Mouse (Mus musculus) limb, embryonic 15.5 days (tissue): Measurements from ENCODE around the gene Paox. TPM values are rescaled to one million over a fixed set of nuclear protein-coding genes. Genes with fewer than 3 reads are reported as not detected.

Source experiments
- ATAC-seq: fragments of 200-750 bp; cut with Nextera tagmentation; 2 replicates; pipeline ENCODE4 v1.8.0; 2017; ENCODE audit warnings: low read depth, moderate TSS enrichment; ENCODE audit not compliant: insufficient number of reproducible peaks, low FRiP score, low TSS enrichment
- H3K27ac ChIP-seq: fragments of 300-500 bp; sonication (generic); 2 replicates; pipeline ENCODE4 v1.5.1; 2015; ENCODE audit warnings: moderate library complexity, mild to moderate bottlenecking, inconsistent platforms
- H3K27me3 ChIP-seq: fragments of 300-500 bp; sonication (generic); 2 replicates; pipeline ENCODE4 v1.6.1; 2015; ENCODE audit warnings: inconsistent platforms
- H3K36me3 ChIP-seq: fragments of 300-500 bp; sonication (generic); 2 replicates; pipeline ENCODE4 v1.6.1; 2015; ENCODE audit warnings: inconsistent platforms
- H3K4me1 ChIP-seq: fragments of 300-500 bp; sonication (generic); 2 replicates; pipeline ENCODE4 v1.6.1; 2015; ENCODE audit warnings: inconsistent platforms
- H3K4me2 ChIP-seq: fragments of 300-500 bp; sonication (generic); 2 replicates; pipeline ENCODE4 v1.6.1; 2015; ENCODE audit warnings: mild to moderate bottlenecking, inconsistent platforms
- H3K4me3 ChIP-seq: fragments of 300-500 bp; sonication (generic); 2 replicates; pipeline ENCODE4 v1.5.1; 2015; ENCODE audit warnings: mild to moderate bottlenecking, inconsistent platforms
- H3K9ac ChIP-seq: fragments of 300-500 bp; sonication (generic); 2 replicates; pipeline ENCODE4 v1.6.1; 2015; ENCODE audit warnings: inconsistent platforms
- H3K9me3 ChIP-seq: fragments of 300-500 bp; sonication (generic); 2 replicates; pipeline ENCODE4 v1.6.1; 2016; ENCODE audit warnings: inconsistent platforms
- WGBS: fragments of 180-500 bp; shearing (Covaris S2); methylation state at CpG from one replicate; pipeline ENCODE4 v1.1.7; 2015; 5-methylcytosine and 5-hydroxymethylcytosine counted together
- polyA plus RNA-seq: library from polyadenylated mRNA; unstranded; fragments of >200 nt; fragmentation: Nextera tagmentation; extraction: Ambion mirVana; gene quantifications from 2 replicates; pipeline ENCODE4 v1.2.1, GENCODE M21; 2015

Gene Paox
- polyA plus RNA-seq, 1 experiment from 2014 or later = 17.7 TPM

GRCm38 (mm10) chr7:140094954-140095353 lies 20.6 kb upstream of the Paox start:
- H3K9ac ChIP-seq = no peak overlapping the region
- H3K36me3 ChIP-seq = 0 out of 2 replicates have a peak, but pooled peaks cover 3% of the 10 kb centered on the region
- 53% methylated on average over 5 of the region's 5 CpGs for WGBS
- no peaks in the 10 kb centered on the region for H3K9me3 ChIP-seq
- H3K4me2 ChIP-seq = no peak overlapping the region
- no peak for ATAC-seq
- no peak overlapping the region for H3K4me3 ChIP-seq
- no peaks in the 10 kb centered on the region for H3K27me3 ChIP-seq
- H3K4me1 ChIP-seq = peaks cover 5% of the 10 kb centered on the region; the same call in 1 of the 2 replicates
- no peak overlapping the region for H3K27ac ChIP-seq

- peaks cover 5% of the 10 kb centered on the region; the same call in 1 of the 2 replicates for H3K4me1 ChIP-seq
- H3K4me3 ChIP-seq = no peak overlapping the region
- H3K36me3 ChIP-seq = 0 out of 2 replicates have a peak, but pooled peaks cover 3% of the 10 kb centered on the region
- H3K27ac ChIP-seq = no peak overlapping the region
- H3K4me2 ChIP-seq = no peak overlapping the region
- no peaks in the 10 kb centered on the region for H3K27me3 ChIP-seq
- no peak overlapping the region for H3K9ac ChIP-seq
- WGBS = 25% methylated on average over 1 of the region's 1 CpGs
- no peak for ATAC-seq
- no peaks in the 10 kb centered on the region for H3K9me3 ChIP-seq
Observed at GRCm38 (mm10) chr7:140095556-140095955, 20.0 kb upstream of the Paox start.

DNA sequence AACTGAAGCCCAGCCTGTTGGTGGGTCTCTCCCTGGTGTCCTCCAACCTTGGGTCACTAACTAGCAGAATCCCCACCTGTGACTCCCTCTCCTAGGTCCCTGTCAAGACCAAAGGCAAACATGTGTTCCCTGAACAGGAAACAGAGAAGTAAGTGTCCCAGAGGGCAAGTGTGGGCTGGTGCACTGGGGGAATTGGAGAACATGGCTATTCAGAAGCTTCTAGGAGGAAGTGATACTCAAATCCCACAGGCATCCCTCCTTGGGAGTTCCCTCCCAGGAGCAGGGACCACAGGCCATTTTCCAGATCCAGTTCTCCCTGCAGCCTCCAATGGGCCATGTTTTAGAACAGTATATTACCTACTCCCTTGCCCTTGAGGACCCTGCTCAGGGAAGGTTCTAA lies 19.5 kb upstream of the Paox start:
- no peak overlapping the region for H3K9ac ChIP-seq
- H3K27ac ChIP-seq = no peak overlapping the region
- H3K4me2 ChIP-seq = no peak overlapping the region
- no peak overlapping the region for H3K4me3 ChIP-seq
- H3K9me3 ChIP-seq = no peaks in the 10 kb centered on the region
- H3K27me3 ChIP-seq = no peaks in the 10 kb centered on the region
- no peak for ATAC-seq
- H3K4me1 ChIP-seq = peaks cover 5% of the 10 kb centered on the region; the same call in 1 of the 2 replicates
- H3K36me3 ChIP-seq = 0 out of 2 replicates have a peak, but pooled peaks cover 3% of the 10 kb centered on the region

- Histone ChIP-seq H3K4me2 (no peak overlapping the region), H3K4me1 (peaks cover 19% of the 10 kb centered on the region), H3K9ac (no peak overlapping the region), H3K36me3 (0 out of 2 replicates have a peak, but pooled peaks cover 3% of the 10 kb centered on the region), H3K4me3 (no peak overlapping the region), H3K27ac (no peak overlapping the region), H3K27me3 (no peaks in the 10 kb centered on the region), H3K9me3 (no peaks in the 10 kb centered on the region)
- 88% methylated on average over 1 of the region's 1 CpGs for WGBS
- no peak for ATAC-seq
Observed at GRCm38 (mm10) chr7:140098466-140098865, 17.1 kb upstream of the Paox start.

DNA sequence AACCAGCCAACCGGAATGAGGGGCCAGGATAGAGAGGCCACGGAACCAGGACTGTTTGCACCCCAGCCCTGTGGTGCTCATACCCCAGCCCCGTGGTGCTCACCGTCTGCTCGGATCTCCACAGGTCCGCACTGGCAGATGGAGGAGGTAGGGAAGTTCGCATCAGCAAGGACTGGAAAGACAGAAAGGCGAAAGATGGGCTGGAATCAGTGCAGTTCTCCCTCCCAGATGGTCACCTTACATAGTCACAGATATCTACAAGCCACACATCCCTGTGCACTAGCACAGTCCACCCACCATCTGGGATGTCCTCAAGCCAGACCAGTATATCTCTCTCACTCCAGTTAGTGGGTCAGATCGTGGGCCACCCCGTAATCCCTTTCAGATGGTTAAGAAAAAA lies 14.1 kb upstream of the Paox start:
- Histone ChIP-seq H3K4me3 (peak overlapping the region; percentile 49), H3K4me2 (peak overlapping the region; percentile 80), H3K36me3 (peaks cover 17% of the 10 kb centered on the region), H3K9me3 (no peaks in the 10 kb centered on the region), H3K27ac (no peak overlapping the region), H3K4me1 (peaks cover 14% of the 10 kb centered on the region), H3K9ac (0 out of 2 replicates have a peak overlapping the region, but pooled peaks have one; percentile 21), H3K27me3 (no peaks in the 10 kb centered on the region)
- ATAC-seq = no peak
- WGBS = 74% methylated on average over 10 of the region's 10 CpGs

GRCm38 (mm10) chr7:140101993-140102860 lies 13.4 kb upstream of the Paox start, which contains the start of gene Fuom:
Gene Fuom (minus strand): TSS chr7:140102441.
- Histone ChIP-seq H3K9ac (0 out of 2 replicates have a peak within 1 kb of the TSS, but pooled peaks have one; percentile 21), H3K4me3 (peak within 1 kb of the TSS; percentile 49), H3K27ac (peak within 1 kb of the TSS; percentile 18; the same call in 1 of the 2 replicates), H3K9me3 (no peaks in the 10 kb centered on the region), H3K4me2 (peak within 1 kb of the TSS; percentile 80), H3K4me1 (peaks cover 14% of the 10 kb centered on the region), H3K36me3 (peaks cover 23% of the 10 kb centered on the region), H3K27me3 (no peaks in the 10 kb centered on the region)
- ATAC-seq = peak; percentile 76
- WGBS = under 1% methylated on average over 30 of the region's 30 CpGs

GRCm38 (mm10) chr7:140104009-140104408 lies 11.6 kb upstream of the Paox start:
- no peak overlapping the region for H3K27ac ChIP-seq
- peaks cover 14% of the 10 kb centered on the region for H3K4me1 ChIP-seq
- no peak for ATAC-seq

DNA sequence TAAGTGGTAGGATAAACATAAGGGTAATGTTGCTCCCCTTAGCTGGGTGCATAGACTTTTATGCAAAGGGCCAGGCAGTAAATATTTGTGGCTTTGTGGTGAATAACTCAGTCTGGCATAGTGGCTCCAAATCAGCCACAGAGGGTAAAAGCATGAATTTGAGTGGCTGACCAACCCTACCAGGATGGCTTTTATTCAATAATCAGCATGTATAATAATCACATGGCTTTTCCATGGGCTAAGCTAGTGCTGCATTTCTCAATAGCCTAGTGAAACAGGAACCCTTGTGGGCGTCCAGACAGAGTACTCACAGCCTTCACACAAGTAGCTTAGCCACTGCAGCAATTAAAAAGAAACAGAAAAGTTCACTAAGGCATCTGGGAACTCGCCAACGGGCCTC lies 3.7 kb upstream of the Paox start:
- Histone ChIP-seq H3K27ac (no peak overlapping the region), H3K4me1 (0 out of 2 replicates have a peak, but pooled peaks cover 7% of the 10 kb centered on the region), H3K36me3 (peaks cover 61% of the 10 kb centered on the region), H3K9ac (no peak overlapping the region), H3K4me3 (no peak overlapping the region), H3K9me3 (no peaks in the 10 kb centered on the region), H3K4me2 (no peak overlapping the region), H3K27me3 (no peaks in the 10 kb centered on the region)
- no peak for ATAC-seq
- WGBS = 58% methylated on average over 3 of the region's 3 CpGs

More at GRCm38 (mm10) chr7:140104009-140104408, 11.6 kb upstream of the Paox start:
- 76% methylated on average over 4 of the region's 4 CpGs for WGBS
- no peaks in the 10 kb centered on the region for H3K27me3 ChIP-seq
- H3K36me3 ChIP-seq = peaks cover 38% of the 10 kb centered on the region
- H3K9ac ChIP-seq = no peak overlapping the region
- no peaks in the 10 kb centered on the region for H3K9me3 ChIP-seq
- H3K4me3 ChIP-seq = no peak overlapping the region
- H3K4me2 ChIP-seq = no peak overlapping the region

- Histone ChIP-seq H3K4me3 (peak within 1 kb of the TSS; percentile 74), H3K4me2 (peak within 1 kb of the TSS; percentile 76), H3K9me3 (no peaks in the 10 kb centered on the region), H3K36me3 (peaks cover 15% of the 10 kb centered on the region), H3K27ac (peak within 1 kb of the TSS; percentile 91), H3K9ac (peak within 1 kb of the TSS; percentile 71), H3K27me3 (no peaks in the 10 kb centered on the region), H3K4me1 (0 out of 2 replicates have a peak, but pooled peaks cover 7% of the 10 kb centered on the region)
- peak; percentile 89 for ATAC-seq
- WGBS = 5% methylated on average over 28 of the region's 28 CpGs
Observed at GRCm38 (mm10) chr7:140116329-140117054, 893 bp downstream of the Paox start, which contains the start of gene Echs1. Gene Echs1 (minus strand): TSS chr7:140116476.

- Histone ChIP-seq H3K27ac (no peak overlapping the region), H3K9me3 (no peaks in the 10 kb centered on the region), H3K36me3 (no peaks in the 10 kb centered on the region), H3K27me3 (no peaks in the 10 kb centered on the region), H3K4me2 (no peak overlapping the region), H3K4me3 (no peak overlapping the region), H3K9ac (no peak overlapping the region), H3K4me1 (peaks cover 4% of the 10 kb centered on the region)
- 93% methylated on average over 2 of the region's 2 CpGs for WGBS
- no peak for ATAC-seq
Observed at GRCm38 (mm10) chr7:140120484-140120883, 4.9 kb downstream of the Paox start.

GRCm38 (mm10) chr7:140121338-140121910 lies 5.8 kb downstream of the Paox start:
- Histone ChIP-seq H3K9ac (no peak overlapping the region), H3K27me3 (no peaks in the 10 kb centered on the region), H3K4me1 (peaks cover 7% of the 10 kb centered on the region), H3K4me2 (no peak overlapping the region), H3K4me3 (no peak overlapping the region), H3K27ac (no peak overlapping the region), H3K36me3 (no peaks in the 10 kb centered on the region), H3K9me3 (no peaks in the 10 kb centered on the region)
- WGBS = 79% methylated on average over 13 of the region's 13 CpGs
- ATAC-seq = no peak
